Mouse (Mus musculus): ENCODE results near the gene Olfr969. TPM values are rescaled to one million over a fixed set of nuclear protein-coding genes. Genes with fewer than 3 reads are reported as not detected.

Olfr969 gene
- polyA plus RNA-seq (2012; rRNA removed), result not detected in 2 replicates

DNA sequence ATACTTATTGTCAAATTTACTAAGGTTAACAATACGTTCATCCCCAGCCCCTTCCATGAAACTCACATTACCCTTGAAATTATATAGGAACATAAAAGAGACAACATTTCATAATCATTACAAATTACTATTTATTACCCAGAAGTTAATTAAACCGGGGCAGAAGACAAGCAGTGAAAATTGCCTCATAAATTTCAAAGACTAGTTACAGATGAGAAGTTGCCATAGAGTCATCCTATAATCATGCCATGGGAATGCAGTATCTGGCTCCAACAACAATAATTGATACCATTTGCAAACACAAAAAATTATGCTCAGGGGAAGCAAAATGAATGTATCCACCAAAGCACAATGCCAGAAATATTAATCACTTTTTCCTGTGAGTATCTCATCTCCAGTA lies at the start of gene Olfr969:
TSS of gene Olfr969 (plus strand) at position 388 of the 400 bp plus-strand sequence.

GRCm38 (mm10) chr9:39745949-39746348 lies 44.8 kb upstream of the Olfr969 start, which contains the start of gene Olfr967:
Gene Olfr967 (plus strand): TSS chr9:39746249.

DNA sequence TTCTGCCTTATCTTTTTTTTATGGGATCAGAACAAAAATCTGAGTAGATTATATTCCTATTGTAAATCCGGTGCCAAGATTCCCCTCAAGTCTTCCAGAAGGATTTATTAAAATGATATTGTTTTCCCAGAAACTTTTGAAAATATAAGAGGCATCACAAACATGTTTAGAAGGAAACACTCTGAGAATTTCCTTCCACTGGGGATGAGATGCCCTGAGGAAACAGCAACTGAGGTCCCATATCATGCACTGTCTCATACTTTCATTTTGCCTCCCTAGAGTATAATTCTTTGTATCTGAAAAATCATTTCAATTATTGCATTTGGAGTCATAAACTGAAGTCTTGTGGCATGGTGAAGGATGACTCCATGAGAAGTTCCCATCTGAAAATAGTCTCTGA lies 7.6 kb upstream of the Olfr969 start, which contains the start of gene Olfr968:
TSS of gene Olfr968 (minus strand) at position 101 of the 400 bp plus-strand sequence.

GRCm38 (mm10) chr9:39808560-39808959 lies 17.8 kb downstream of the Olfr969 start, which contains the start of gene Olfr970:
Gene Olfr970 (plus strand): TSS chr9:39808860.

GRCm38 (mm10) chr9:39836576-39836975 lies 45.8 kb downstream of the Olfr969 start, which contains the start of gene Olfr971:
Gene Olfr971 (plus strand): TSS chr9:39836876.

Other genes with a start within 250 kb of the Olfr969 start
- not detected in 2 replicates for gene Olfr958, start 236.9 kb upstream of the Olfr969 start, polyA plus RNA-seq (2012; rRNA removed)
- gene Olfr959, start 215.4 kb upstream of the Olfr969 start, polyA plus RNA-seq (2012; rRNA removed), result 0.03 TPM in 1 of 2 replicates, not detected in the other
- 53.4 and 77.5 TPM in 2 replicates for gene AW551984, start 186.5 kb upstream of the Olfr969 start, polyA plus RNA-seq (2012; rRNA removed)
- not detected in 2 replicates for gene Olfr148, start 180.3 kb upstream of the Olfr969 start, polyA plus RNA-seq (2012; rRNA removed)
- gene Olfr960, start 169.6 kb upstream of the Olfr969 start, polyA plus RNA-seq (2012; rRNA removed), result not detected in 2 replicates
- not detected in 2 replicates for gene Olfr961, start 145.9 kb upstream of the Olfr969 start, polyA plus RNA-seq (2012; rRNA removed)
- not detected in 2 replicates for gene Olfr963, start 123.7 kb upstream of the Olfr969 start, polyA plus RNA-seq (2012; rRNA removed)
- not detected in 2 replicates for gene Olfr149, start 83.8 kb upstream of the Olfr969 start, polyA plus RNA-seq (2012; rRNA removed)
- not detected in 2 replicates for gene Olfr965, start 79.6 kb upstream of the Olfr969 start, polyA plus RNA-seq (2012; rRNA removed)
- gene Olfr150, start 60.0 kb upstream of the Olfr969 start, polyA plus RNA-seq (2012; rRNA removed), result not detected in 2 replicates
- not detected in 2 replicates for gene Olfr967, start 44.7 kb upstream of the Olfr969 start, polyA plus RNA-seq (2012; rRNA removed)
- gene Olfr968, start 7.7 kb upstream of the Olfr969 start, polyA plus RNA-seq (2012; rRNA removed), result not detected in 2 replicates
- not detected in 2 replicates for gene Olfr970, start 17.9 kb downstream of the Olfr969 start, polyA plus RNA-seq (2012; rRNA removed)
- not detected in 2 replicates for gene Olfr971, start 45.9 kb downstream of the Olfr969 start, polyA plus RNA-seq (2012; rRNA removed)
- not detected in 2 replicates for gene Olfr972, start 75.5 kb downstream of the Olfr969 start, polyA plus RNA-seq (2012; rRNA removed)
- not detected in 2 replicates for gene Olfr229, start 116.4 kb downstream of the Olfr969 start, polyA plus RNA-seq (2012; rRNA removed)
- gene Olfr974, start 146.6 kb downstream of the Olfr969 start, polyA plus RNA-seq (2012; rRNA removed), result not detected in 2 replicates
- gene Olfr975, start 161.1 kb downstream of the Olfr969 start, polyA plus RNA-seq (2012; rRNA removed), result 0.03 and 0.05 TPM in 2 replicates
- not detected in 2 replicates for gene Olfr976, start 170.2 kb downstream of the Olfr969 start, polyA plus RNA-seq (2012; rRNA removed)
- gene Olfr978, start 201.2 kb downstream of the Olfr969 start, polyA plus RNA-seq (2012; rRNA removed), result not detected in 2 replicates
- gene Olfr979, start 212.5 kb downstream of the Olfr969 start, polyA plus RNA-seq (2012; rRNA removed), result not detected in 2 replicates
- not detected in 2 replicates for gene Olfr980, start 218.6 kb downstream of the Olfr969 start, polyA plus RNA-seq (2012; rRNA removed)
- not detected in 2 replicates for gene Olfr981, start 230.5 kb downstream of the Olfr969 start, polyA plus RNA-seq (2012; rRNA removed)

Data from central nervous system, embryonic 14 days (tissue).